Mouse (Mus musculus) embryonic fibroblast, embryonic 13.5 days (primary cell): ENCODE results near the gene 1700019D03Rik.

Experiments used
- CTCF ChIP-seq: IDR thresholded peaks from 2 replicates; pipeline ENCODE4 v1.5.1; 2011; ENCODE audit warnings: mild to moderate bottlenecking, control low read depth, low read length, moderate library complexity, borderline replicate concordance; ENCODE audit not compliant: insufficient read depth
- POLR2A ChIP-seq: IDR thresholded peaks from 2 replicates; pipeline ENCODE4 v1.6.1; 2011; ENCODE audit warnings: low read depth, mild to moderate bottlenecking, control low read depth, low read length, moderate library complexity

GRCm38 (mm10) chr1:52939021-52939420 is 81.0 kb downstream of the 1700019D03Rik start:
- TF ChIP-seq CTCF (no peak), POLR2A (no peak)
